Mouse (Mus musculus) embryonic facial prominence, embryonic 14.5 days (tissue): ENCODE measurements around the gene Dyrk2. TPM values are rescaled to one million over a fixed set of nuclear protein-coding genes. Genes with fewer than 3 reads are reported as not detected.
A peak's percentile ranks its signal among the peaks of the same experiment; 100 is the strongest.

Experiments used
- ATAC-seq: fragments of 200-750 bp; cut with Nextera tagmentation; 2 replicates; pipeline ENCODE4 v1.8.0; 2017; ENCODE audit warnings: low read depth, moderate number of reproducible peaks, moderate TSS enrichment
- DNase-seq: peaks from one replicate; pipeline ENCODE4 v3.0.0-alpha.2; 2015; ENCODE audit warnings: low spot score
- H3K27ac ChIP-seq: fragments of 300-500 bp; sonication (generic); replicated peaks from 2 replicates; pipeline ENCODE4 v1.5.1; 2014; ENCODE audit warnings: low read depth, mild to moderate bottlenecking, low read length, moderate library complexity
- H3K27me3 ChIP-seq: fragments of 300-500 bp; sonication (generic); replicated peaks from 2 replicates; pipeline ENCODE4 v1.6.1; 2014; ENCODE audit warnings: low read length; ENCODE audit not compliant: control insufficient read depth, insufficient read depth
- H3K36me3 ChIP-seq: fragments of 300-500 bp; sonication (generic); 2 replicates; pipeline ENCODE4 v1.6.1; 2014; ENCODE audit warnings: low read length, mixed read lengths; ENCODE audit not compliant: control insufficient read depth, insufficient read depth
- H3K4me1 ChIP-seq: fragments of 300-500 bp; sonication (generic); 2 replicates; pipeline ENCODE4 v1.6.1; 2014; ENCODE audit warnings: antibody characterized with exemption, low read length; ENCODE audit not compliant: control insufficient read depth, insufficient read depth
- H3K4me2 ChIP-seq: fragments of 300-500 bp; sonication (generic); 2 replicates; pipeline ENCODE4 v1.6.1; 2014; ENCODE audit warnings: low read depth, mild to moderate bottlenecking, low read length, moderate library complexity, mixed read lengths
- H3K4me3 ChIP-seq: fragments of 300-500 bp; sonication (generic); 2 replicates; pipeline ENCODE4 v1.5.1; 2014; ENCODE audit warnings: low read depth, mild to moderate bottlenecking, low read length
- H3K9ac ChIP-seq: fragments of 300-500 bp; sonication (generic); 2 replicates; pipeline ENCODE4 v1.6.1; 2014; ENCODE audit warnings: low read depth, mild to moderate bottlenecking, low read length, moderate library complexity, mixed read lengths
- H3K9me3 ChIP-seq: fragments of 300-500 bp; sonication (generic); 2 replicates; pipeline ENCODE4 v1.6.1; 2016; ENCODE audit warnings: low read length; ENCODE audit not compliant: control insufficient read depth
- WGBS: fragments of 180-500 bp; shearing (Covaris S2); extraction: QIAGEN DNeasy Blood & Tissue Kit; methylation state at CpG from one replicate; pipeline ENCODE4 v1.1.7; 2014; 5-methylcytosine and 5-hydroxymethylcytosine counted together
- polyA plus RNA-seq: library from polyadenylated mRNA; unstranded; fragments of >200 nt; fragmentation: Nextera tagmentation; extraction: Ambion mirVana; gene quantifications from 2 replicates; pipeline ENCODE4 v1.2.1, GENCODE M21; 2014

Dyrk2 gene
- polyA plus RNA-seq, 1 experiment from 2014 or later = 14.7 TPM

GRCm38 (mm10) chr10:118831190-118831589 is 38.8 kb downstream of the Dyrk2 start:
- no peak overlapping the region for H3K4me3 ChIP-seq
- ATAC-seq = no peak
- no peak overlapping the region for H3K27ac ChIP-seq
- no peak overlapping the region for H3K4me2 ChIP-seq
- H3K9ac ChIP-seq = no peak overlapping the region
- no peaks in the 10 kb centered on the region for H3K36me3 ChIP-seq
- WGBS = 75% methylated on average over 8 of the region's 8 CpGs
- no peak for DNase-seq
- no peaks in the 10 kb centered on the region for H3K9me3 ChIP-seq
- no peaks in the 10 kb centered on the region for H3K4me1 ChIP-seq
- no peaks in the 10 kb centered on the region for H3K27me3 ChIP-seq

GRCm38 (mm10) chr10:118829641-118830040 is 40.4 kb downstream of the Dyrk2 start:
- DNase-seq = no peak
- Histone ChIP-seq H3K27me3 (no peaks in the 10 kb centered on the region), H3K27ac (no peak overlapping the region), H3K4me1 (no peaks in the 10 kb centered on the region), H3K9me3 (no peaks in the 10 kb centered on the region), H3K4me3 (no peak overlapping the region), H3K9ac (no peak overlapping the region), H3K4me2 (no peak overlapping the region), H3K36me3 (no peaks in the 10 kb centered on the region)
- WGBS = 80% methylated on average over 2 of the region's 2 CpGs
- ATAC-seq = no peak

- no peaks in the 10 kb centered on the region for H3K9me3 ChIP-seq
- H3K9ac ChIP-seq = no peak overlapping the region
- no peak overlapping the region for H3K4me2 ChIP-seq
- H3K27me3 ChIP-seq = no peaks in the 10 kb centered on the region
- no peak overlapping the region for H3K27ac ChIP-seq
- ATAC-seq = no peak
- no peaks in the 10 kb centered on the region for H3K4me1 ChIP-seq
- no peak for DNase-seq
- no peak overlapping the region for H3K4me3 ChIP-seq
- H3K36me3 ChIP-seq = no peaks in the 10 kb centered on the region
- WGBS = 92% methylated on average over 7 of the region's 7 CpGs
These were observed 42.9 kb downstream of the Dyrk2 start for GRCm38 (mm10) chr10:118827116-118827515.

GRCm38 (mm10) chr10:118824830-118825229 is 45.2 kb downstream of the Dyrk2 start:
- WGBS = 74% methylated on average over 8 of the region's 8 CpGs
- Histone ChIP-seq H3K27me3 (no peaks in the 10 kb centered on the region), H3K4me1 (no peaks in the 10 kb centered on the region), H3K4me2 (no peak overlapping the region), H3K9me3 (no peaks in the 10 kb centered on the region), H3K27ac (no peak overlapping the region), H3K4me3 (no peak overlapping the region), H3K36me3 (no peaks in the 10 kb centered on the region), H3K9ac (no peak overlapping the region)
- ATAC-seq = no peak
- no peak for DNase-seq

- DNase-seq = peak; percentile 86
These were observed 49.1 kb downstream of the Dyrk2 start for GRCm38 (mm10) chr10:118820901-118821300.

GRCm38 (mm10) chr10:118819846-118820245 is 50.2 kb downstream of the Dyrk2 start:
- WGBS = 77% methylated on average over 4 of the region's 4 CpGs
- H3K27ac ChIP-seq = no peak overlapping the region
- H3K4me1 ChIP-seq = no peaks in the 10 kb centered on the region
- H3K27me3 ChIP-seq = no peaks in the 10 kb centered on the region
- no peaks in the 10 kb centered on the region for H3K9me3 ChIP-seq
- H3K4me3 ChIP-seq = no peak overlapping the region
- no peaks in the 10 kb centered on the region for H3K36me3 ChIP-seq
- DNase-seq (peak; percentile 10), ATAC-seq (no peak)
- H3K9ac ChIP-seq = no peak overlapping the region
- no peak overlapping the region for H3K4me2 ChIP-seq

More at GRCm38 (mm10) chr10:118820901-118821300, 49.1 kb downstream of the Dyrk2 start:
- WGBS = 26% methylated on average over 7 of the region's 7 CpGs
- Histone ChIP-seq H3K36me3 (no peaks in the 10 kb centered on the region), H3K4me2 (no peak overlapping the region), H3K9ac (no peak overlapping the region), H3K9me3 (no peaks in the 10 kb centered on the region), H3K4me3 (no peak overlapping the region), H3K27me3 (no peaks in the 10 kb centered on the region), H3K27ac (peak overlapping the region; percentile 16; the same call in 1 of the 2 replicates), H3K4me1 (no peaks in the 10 kb centered on the region)
- peak; percentile 94 for ATAC-seq

GRCm38 (mm10) chr10:118817089-118817488 is 52.9 kb downstream of the Dyrk2 start:
- no peak for DNase-seq
- 84% methylated on average over 6 of the region's 6 CpGs for WGBS

GRCm38 (mm10) chr10:118811945-118812344 is 58.1 kb downstream of the Dyrk2 start:
- H3K36me3 ChIP-seq = no peaks in the 10 kb centered on the region
- no peaks in the 10 kb centered on the region for H3K9me3 ChIP-seq
- H3K27me3 ChIP-seq = no peaks in the 10 kb centered on the region
- WGBS = 68% methylated on average over 6 of the region's 6 CpGs
- H3K4me1 ChIP-seq = peaks cover 4% of the 10 kb centered on the region; the same call in 1 of the 2 replicates
- H3K4me2 ChIP-seq = no peak overlapping the region
- no peak overlapping the region for H3K27ac ChIP-seq
- no peak overlapping the region for H3K4me3 ChIP-seq
- DNase-seq (no peak), ATAC-seq (no peak)
- no peak overlapping the region for H3K9ac ChIP-seq

More at GRCm38 (mm10) chr10:118817089-118817488, 52.9 kb downstream of the Dyrk2 start:
- Histone ChIP-seq H3K27me3 (no peaks in the 10 kb centered on the region), H3K9me3 (no peaks in the 10 kb centered on the region), H3K4me3 (no peak overlapping the region), H3K9ac (no peak overlapping the region), H3K4me2 (no peak overlapping the region), H3K36me3 (no peaks in the 10 kb centered on the region), H3K27ac (no peak overlapping the region), H3K4me1 (peaks cover 4% of the 10 kb centered on the region; the same call in 1 of the 2 replicates)
- ATAC-seq = no peak
